Mouse (Mus musculus) stomach, postnatal 0 days (tissue): ENCODE results near the gene Rbm6.

Source experiments
- CTCF ChIP-seq: IDR thresholded peaks from 2 replicates; pipeline ENCODE4 v1.5.1; 2016; ENCODE audit warnings: antibody characterized with exemption, low read depth, mild to moderate bottlenecking, moderate library complexity
- EP300 ChIP-seq: optimal IDR thresholded peaks from 2 replicates; pipeline ENCODE3; 2016; ENCODE audit warnings: antibody characterized with exemption

DNA sequence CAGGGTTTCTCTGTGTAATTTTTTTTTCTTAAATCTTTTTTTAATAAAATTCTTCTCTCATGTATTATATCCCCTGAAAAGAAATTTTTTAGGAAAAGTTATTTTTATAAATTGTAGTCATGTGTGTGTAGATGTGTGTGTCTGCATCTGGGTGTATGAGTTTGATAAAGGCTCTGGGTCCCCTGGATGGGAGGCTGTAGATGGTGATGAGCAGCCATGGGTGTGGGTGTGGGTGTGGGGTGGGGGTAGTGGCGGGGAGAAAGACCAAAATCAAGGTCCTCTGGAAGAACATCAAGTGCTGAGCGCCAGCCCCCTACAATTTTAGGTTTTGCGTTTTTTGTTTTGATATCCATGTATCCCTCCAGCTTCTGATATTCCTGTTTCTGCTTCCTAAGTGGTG lies 125.0 kb downstream of the Rbm6 start:
- TF ChIP-seq CTCF (no peak), EP300 (no peak)
